Mouse (Mus musculus): ENCODE data around the gene Sept8.

DNA sequence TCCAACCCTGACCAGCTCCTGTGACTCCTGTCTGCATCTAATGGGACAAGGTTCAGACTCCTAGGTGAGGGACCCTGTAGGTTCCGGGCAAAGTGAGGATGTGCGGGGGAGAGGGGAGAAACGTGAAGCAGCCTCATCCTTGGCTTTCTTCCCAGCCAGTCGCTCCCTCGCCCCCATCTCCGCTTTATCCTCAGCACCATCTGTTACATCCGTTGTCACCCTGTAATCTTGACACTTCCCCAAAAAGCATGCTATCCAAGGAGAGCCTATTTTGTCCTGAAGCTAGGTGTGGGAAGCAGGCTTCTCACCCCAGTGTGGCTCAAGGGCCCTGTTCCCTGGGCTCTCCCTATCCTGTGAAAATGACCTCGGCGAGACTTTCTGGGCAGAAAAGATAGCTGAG is 3.9 kb downstream of the Sept8 start:
- no peak for TF ChIP-seq EP300 (IDR thresholded peaks at IDR 0.05; ENCODE audit: insufficient read depth, low read depth, low read length)
- TF ChIP-seq CTCF (IDR thresholded peaks at IDR 0.05) = no peak
- TF ChIP-seq POLR2A (IDR thresholded peaks at IDR 0.05; ENCODE audit: insufficient read depth, low read depth, low read length) = no peak
